Mouse (Mus musculus): ENCODE data around the gene Rbbp7.
A peak's percentile ranks its signal among the peaks of the same experiment; 100 is the strongest.
"Not testable (repeated sequence)": the region's sequence is repeated elsewhere in the genome, so short reads cannot be mapped to it uniquely, and the experiment has no call there.

Rbbp7 gene

GRCm38 (mm10) chrX:162760115-162760942, at the start of gene Rbbp7:
Gene Rbbp7 (plus strand): TSS chrX:162760402.
- DNase-seq = peak; percentile 94

- peak; percentile 22 for DNase-seq
Observed at GRCm38 (mm10) chrX:162717837-162718236, 42.4 kb upstream of the Rbbp7 start.

- peak; percentile 7 for DNase-seq
Observed at GRCm38 (mm10) chrX:162719615-162720014, 40.6 kb upstream of the Rbbp7 start.

- no peak for DNase-seq
Observed at GRCm38 (mm10) chrX:162727367-162727777, 32.8 kb upstream of the Rbbp7 start.

GRCm38 (mm10) chrX:162727795-162728194, 32.4 kb upstream of the Rbbp7 start:
- DNase-seq = no peak

- no peak for DNase-seq
Observed at GRCm38 (mm10) chrX:162728228-162728627, 32.0 kb upstream of the Rbbp7 start.

GRCm38 (mm10) chrX:162730031-162730430, 30.2 kb upstream of the Rbbp7 start:
- DNase-seq = no peak

GRCm38 (mm10) chrX:162734997-162735929, 24.9 kb upstream of the Rbbp7 start:
- peak; percentile 66 for DNase-seq

GRCm38 (mm10) chrX:162736140-162736659, 24.0 kb upstream of the Rbbp7 start:
- DNase-seq = peak; percentile 34

GRCm38 (mm10) chrX:162748696-162749420, 11.3 kb upstream of the Rbbp7 start:
- DNase-seq = no peak

- no peak for DNase-seq
Observed at GRCm38 (mm10) chrX:162752418-162752817, 7.8 kb upstream of the Rbbp7 start.

GRCm38 (mm10) chrX:162754314-162754713, 5.9 kb upstream of the Rbbp7 start:
- DNase-seq = no peak

- DNase-seq = no peak
Observed at GRCm38 (mm10) chrX:162756058-162756457, 4.1 kb upstream of the Rbbp7 start.

GRCm38 (mm10) chrX:162759251-162760114, 719 bp upstream of the Rbbp7 start:
- DNase-seq = peak; percentile 45

GRCm38 (mm10) chrX:162760958-162761515, 835 bp downstream of the Rbbp7 start:
- DNase-seq = peak; percentile 38

GRCm38 (mm10) chrX:162761716-162762395, 1.7 kb downstream of the Rbbp7 start:
- DNase-seq = no peak

GRCm38 (mm10) chrX:162770726-162771125, 10.5 kb downstream of the Rbbp7 start:
- DNase-seq = no peak

- no peak for DNase-seq
Observed at GRCm38 (mm10) chrX:162788372-162788771, 28.2 kb downstream of the Rbbp7 start.

GRCm38 (mm10) chrX:162791392-162791791, 31.2 kb downstream of the Rbbp7 start:
- not testable (repeated sequence) for DNase-seq

- DNase-seq = peak; percentile 24
Observed at GRCm38 (mm10) chrX:162800371-162800770, 40.2 kb downstream of the Rbbp7 start.

- no peak for DNase-seq
Observed at GRCm38 (mm10) chrX:162828016-162828415, 67.8 kb downstream of the Rbbp7 start.

All from cerebellum, adult 11-12 months (tissue).